In genomic region chr3:104965991-104966554, GRCm38 (mm10) we compare ENCODE assay signal across 21 mouse cellular contexts. TPM values are rescaled to one million over a fixed set of nuclear protein-coding genes. Genes with fewer than 3 reads are reported as not detected.
"Had no signal": no experiment of that assay in that cellular context is flagged by ENCODE, and none has a peak within 500 bp of the region (broad histone marks: within the 10 kb centered on the region; RNA-seq: fewer than 3 reads in every experiment).

No protein-coding gene starts in this region.

- ATAC-seq: intestine, embryonic 15.5 days; liver, postnatal 0 days; lung, postnatal 0 days had no signal

- H3K4me3 ChIP-seq: intestine, embryonic 15.5 days; kidney, embryonic 15.5 days; myocyte; stomach, embryonic 15.5 days had no signal

- H3K9ac ChIP-seq: intestine, embryonic 15.5 days; kidney, embryonic 15.5 days; liver, embryonic 14.5 days; liver, postnatal 0 days; lung, embryonic 14.5 days; stomach, embryonic 15.5 days had no signal

- H3K36me3 ChIP-seq: intestine, embryonic 15.5 days; kidney, embryonic 15.5 days; stomach, embryonic 15.5 days had no signal

- DNase-seq: kidney, adult 11 months; kidney, adult 8-10 months; kidney, postnatal 10 days; kidney, postnatal 4 days; liver, postnatal 0 days; lung, embryonic 14.5 days; right cerebral cortex, adult 18-20 months; right cerebral cortex, postnatal 14 days; right cerebral cortex, postnatal 4 days; thymus, adult 18-20 months; thymus, postnatal 36 days had no signal

- H3K9me3 ChIP-seq: intestine, embryonic 15.5 days; kidney, embryonic 15.5 days; stomach, embryonic 15.5 days had no signal

- H3K27ac ChIP-seq: intestine, embryonic 15.5 days; kidney, embryonic 15.5 days; liver, embryonic 14.5 days; macrophage; stomach, embryonic 15.5 days had no signal

- H3K4me2 ChIP-seq: intestine, embryonic 15.5 days; kidney, embryonic 15.5 days; liver, embryonic 11.5 days; lung, embryonic 14.5 days; stomach, embryonic 15.5 days had no signal

RNA-seq across cellular contexts. Expression of gene Wnt2b, which starts 4.4 kb away (rescaled TPM):
- total RNA-seq: megakaryocyte, adult 5-6 weeks; monocyte, adult 5-6 weeks had no signal
- polyA plus RNA-seq: macrophage had no signal
